In the genomic region with DNA sequence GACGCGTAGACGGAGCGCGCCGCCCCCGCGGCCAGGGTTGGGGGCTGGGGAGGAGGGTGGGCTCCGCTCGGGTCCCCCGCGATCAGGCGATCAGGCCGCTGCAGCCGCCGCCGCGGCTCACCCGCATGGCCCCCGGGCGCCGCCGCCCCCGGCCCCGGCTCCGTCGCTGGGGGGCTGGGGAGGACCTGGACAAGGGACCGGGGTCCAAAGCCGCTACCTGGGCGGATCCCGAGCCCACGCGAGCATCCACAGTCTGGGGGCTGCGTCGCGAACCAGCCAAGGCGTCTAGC, we compare ENCODE assay signal across 9 mouse cellular contexts. TPM values are rescaled to one million over a fixed set of nuclear protein-coding genes. Genes with fewer than 3 reads are reported as not detected.
DNase-seq lines count a peak whose midpoint lies in the region; ATAC-seq and TF ChIP-seq lines count a peak whose summit lies in the region.
"Had no signal": no experiment of that assay in that cellular context is flagged by ENCODE, and none has a peak within 500 bp of the region (broad histone marks: within the 10 kb centered on the region; RNA-seq: fewer than 3 reads in every experiment).

No protein-coding gene starts in this region.

- WGBS in heart, adult 2 months = under 1% methylated on average over 37 of the region's 37 CpGs
- 2% methylated on average over 37 of the region's 37 CpGs for WGBS in spleen, adult 2 months
- 1% methylated on average over 37 of the region's 37 CpGs for WGBS in limb, embryonic 15.5 days
- 1% methylated on average over 37 of the region's 37 CpGs for WGBS in stomach, embryonic 15.5 days

- no peaks in the 10 kb centered on the region for H3K9me3 ChIP-seq in limb, embryonic 15.5 days
- no peaks in the 10 kb centered on the region for H3K9me3 ChIP-seq in stomach, embryonic 15.5 days

- intact Hi-C loops in heart, adult 2 months (cut with DNase I) = loop anchor here (1.0 to 2.0 kb wide), 3 partner anchors 10 to 63 kb away; no protein-coding TSS in a partner anchor
- intact Hi-C loops in heart, postnatal 25 days (cut with DNase I) = loop anchor here (2.0 to 5.0 kb wide), 2 partner anchors 37 to 58 kb away; no protein-coding TSS in a partner anchor

- H3K4me1 ChIP-seq in heart, adult 2 months (ENCODE audit: control insufficient read depth, insufficient read depth, low read length) = peaks cover 1% of the 10 kb centered on the region
- H3K4me1 ChIP-seq in spleen, adult 2 months (ENCODE audit: control insufficient read depth, insufficient read depth, insufficient read length) = peaks cover 10% of the 10 kb centered on the region; the same call in 1 of the 2 replicates
- H3K4me1 ChIP-seq in limb, embryonic 15.5 days = peaks cover 53% of the 10 kb centered on the region
- peaks cover 33% of the 10 kb centered on the region for H3K4me1 ChIP-seq in stomach, embryonic 15.5 days

- H3K4me3 ChIP-seq in heart, adult 2 months = peak overlapping the region; percentile 80
- peak overlapping the region; percentile 60; the same call in 1 of the 2 replicates for H3K4me3 ChIP-seq in spleen, adult 2 months (ENCODE audit: extremely low read depth, insufficient read depth, insufficient read length)
- peak overlapping the region; percentile 57 for H3K4me3 ChIP-seq in limb, embryonic 15.5 days
- H3K4me3 ChIP-seq in stomach, embryonic 15.5 days (replicated peaks) = peak overlapping the region; percentile 61

- peak overlapping the region; percentile 89 for H3K9ac ChIP-seq in heart, adult 2 months (ENCODE audit: low read depth, low read length)
- peak overlapping the region; percentile 48 for H3K9ac ChIP-seq in limb, embryonic 15.5 days
- H3K9ac ChIP-seq in stomach, embryonic 15.5 days = peak overlapping the region; percentile 47

- peaks cover 1% of the 10 kb centered on the region; the same call in 1 of the 2 replicates for H3K27me3 ChIP-seq in heart, adult 2 months (ENCODE audit: control insufficient read depth, insufficient read depth, low read length)
- H3K27me3 ChIP-seq in spleen, adult 2 months (ENCODE audit: control insufficient read depth, insufficient read depth, low read length) = peaks cover 19% of the 10 kb centered on the region
- H3K27me3 ChIP-seq in limb, embryonic 15.5 days = peaks cover 66% of the 10 kb centered on the region
- peaks cover 53% of the 10 kb centered on the region for H3K27me3 ChIP-seq in stomach, embryonic 15.5 days (replicated peaks)

- no peak for TF ChIP-seq CTCF in heart, adult 2 months (IDR thresholded peaks at IDR 0.05)
- no peak for TF ChIP-seq CTCF in spleen, adult 2 months (IDR thresholded peaks at IDR 0.05; ENCODE audit: extremely low read depth, insufficient read depth, insufficient read length, insufficient replicate concordance)

- peaks cover 5% of the 10 kb centered on the region for H3K79me2 ChIP-seq in heart, adult 2 months (replicated peaks; ENCODE audit: control insufficient read depth, insufficient read depth, low read length)

- ATAC-seq in limb, embryonic 15.5 days (ENCODE audit: insufficient number of reproducible peaks, low FRiP score, low TSS enrichment, low read depth) = no peak
- ATAC-seq in stomach, embryonic 15.5 days (ENCODE audit: insufficient read depth, low FRiP score, low read depth) = no peak

- no peaks in the 10 kb centered on the region for H3K36me3 ChIP-seq in heart, adult 2 months (ENCODE audit: control insufficient read depth, insufficient read depth, low read length)
- no peaks in the 10 kb centered on the region for H3K36me3 ChIP-seq in spleen, adult 2 months (ENCODE audit: control insufficient read depth, insufficient read depth, low read length)
- H3K36me3 ChIP-seq in limb, embryonic 15.5 days = no peaks in the 10 kb centered on the region
- no peaks in the 10 kb centered on the region for H3K36me3 ChIP-seq in stomach, embryonic 15.5 days

- peak overlapping the region; percentile 96 for H3K4me2 ChIP-seq in limb, embryonic 15.5 days
- peak overlapping the region; percentile 96 for H3K4me2 ChIP-seq in stomach, embryonic 15.5 days

- no peak for DNase-seq in heart, adult 2 months
- DNase-seq in heart, postnatal 25 days (ENCODE audit: low spot score) = no peak
- DNase-seq in spleen, adult 2 months (ENCODE audit: low read depth in 1 of 2, low spot score in 2 of 2) = no peak
- no peak for DNase-seq in spleen, postnatal 14 days (ENCODE audit: low spot score in 2 of 2)
- DNase-seq in frontal cortex, postnatal 25 days (ENCODE audit: low spot score in 2 of 2) = no peak
- DNase-seq in thymus, postnatal 0 days (ENCODE audit: low spot score) = no peak
- DNase-seq: B cell, adult 2 months had no signal

- peak overlapping the region; percentile 96 for H3K27ac ChIP-seq in heart, adult 2 months
- H3K27ac ChIP-seq in spleen, adult 2 months (ENCODE audit: insufficient read depth, low read length) = peak overlapping the region; percentile 55
- peak overlapping the region; percentile 63; the same call in 1 of the 2 replicates for H3K27ac ChIP-seq in limb, embryonic 15.5 days
- H3K27ac ChIP-seq in stomach, embryonic 15.5 days = peak overlapping the region; percentile 79

- TF ChIP-seq EP300 in heart, adult 2 months (IDR thresholded peaks at IDR 0.05; ENCODE audit: insufficient read depth, low read depth, low read length) = no peak

- no peak for TF ChIP-seq POLR2A in heart, adult 2 months (IDR thresholded peaks at IDR 0.05; ENCODE audit: insufficient read depth, low read depth, low read length)
- no peak for TF ChIP-seq POLR2A in spleen, adult 2 months (IDR thresholded peaks at IDR 0.05; ENCODE audit: low read depth, low read length)

RNA-seq across cellular contexts. Expression of a gene that starts 0.8 kb away (rescaled TPM):
- total RNA-seq in heart, adult 2 months (2021) = 10 to 100 TPM; 27.1 to 27.3 TPM
- 32.6 and 45.1 TPM in 2 replicates for polyA plus RNA-seq in heart, adult 2 months (2012; rRNA removed)
- 10 to 100 TPM; 24.5 to 33.8 TPM for total RNA-seq in heart, postnatal 25 days (2021)
- polyA plus RNA-seq in spleen, adult 2 months (2012; rRNA removed) = 14.5 and 17.5 TPM in 2 replicates
- 3.1 TPM in 2 replicates for polyA plus RNA-seq in limb, embryonic 15.5 days (2015; fragmentation: Nextera tagmentation; extraction: Ambion mirVana)
- polyA plus RNA-seq in stomach, embryonic 15.5 days (2015; fragmentation: Nextera tagmentation; extraction: Ambion mirVana) = 4.7 and 4.8 TPM in 2 replicates
- 2.2 and 2.7 TPM in 2 replicates for polyA plus RNA-seq in thymus, postnatal 0 days (2015; fragmentation: Nextera tagmentation; extraction: Ambion mirVana)

RNA-seq across cellular contexts. Expression of a gene that starts 43.1 kb away (rescaled TPM):
- total RNA-seq in heart, adult 2 months (2021) = 10 to 100 TPM; 18.9 to 21.7 TPM
- 21.4 and 31.6 TPM in 2 replicates for polyA plus RNA-seq in heart, adult 2 months (2012; rRNA removed)
- 1 to 10 TPM; 9.4 to 9.8 TPM for total RNA-seq in heart, postnatal 25 days (2021)
- polyA plus RNA-seq in spleen, adult 2 months (2012; rRNA removed) = 82.9 and 95.8 TPM in 2 replicates
- polyA plus RNA-seq in limb, embryonic 15.5 days (2015; fragmentation: Nextera tagmentation; extraction: Ambion mirVana) = 2.4 and 2.8 TPM in 2 replicates
- 4.9 and 5.6 TPM in 2 replicates for polyA plus RNA-seq in stomach, embryonic 15.5 days (2015; fragmentation: Nextera tagmentation; extraction: Ambion mirVana)
- polyA plus RNA-seq in thymus, postnatal 0 days (2015; fragmentation: Nextera tagmentation; extraction: Ambion mirVana) = 8.3 and 10.1 TPM in 2 replicates
